Mouse (Mus musculus) midbrain, embryonic 10.5 days (tissue): ENCODE data around the gene Rsbn1. TPM values are rescaled to one million over a fixed set of nuclear protein-coding genes. Genes with fewer than 3 reads are reported as not detected.

Experiments
- DNase-seq: peaks from one replicate; pipeline ENCODE4 v3.0.0-alpha.2; 2017; ENCODE audit warnings: low spot score
- H3K27ac ChIP-seq: fragments of 300-500 bp; sonication (generic); replicated peaks from 2 replicates; pipeline ENCODE4 v1.5.1; 2016; ENCODE audit warnings: mild to moderate bottlenecking
- H3K27me3 ChIP-seq: fragments of 300-500 bp; sonication (generic); 2 replicates; pipeline ENCODE4 v1.6.1; 2016; ENCODE audit warnings: low read depth, mild to moderate bottlenecking; ENCODE audit not compliant: poor library complexity, severe bottlenecking
- H3K36me3 ChIP-seq: fragments of 300-500 bp; sonication (generic); 2 replicates; pipeline ENCODE4 v1.6.1; 2016; ENCODE audit warnings: mild to moderate bottlenecking, moderate library complexity
- H3K4me1 ChIP-seq: fragments of 300-500 bp; sonication (generic); 2 replicates; pipeline ENCODE4 v1.6.1; 2016
- H3K4me3 ChIP-seq: fragments of 300-500 bp; sonication (generic); 2 replicates; pipeline ENCODE4 v1.5.1; 2016; ENCODE audit warnings: mild to moderate bottlenecking, moderate library complexity
- H3K9me3 ChIP-seq: fragments of 300-500 bp; sonication (generic); replicated peaks from 2 replicates; pipeline ENCODE4 v1.6.1; 2016; ENCODE audit warnings: mild to moderate bottlenecking
- WGBS: fragments of 180-500 bp; shearing (Covaris S2); methylation state at CpG from one replicate; pipeline ENCODE4 v1.1.7; 2016; 5-methylcytosine and 5-hydroxymethylcytosine counted together
- polyA plus RNA-seq: library from polyadenylated mRNA; unstranded; fragments of >200 nt; fragmentation: Nextera tagmentation; extraction: Ambion mirVana; gene quantifications from 2 replicates; pipeline ENCODE4 v1.2.1, GENCODE M21; 2016

The Rsbn1 gene
- polyA plus RNA-seq: 14.5 and 15.9 TPM in 2 replicates

DNA sequence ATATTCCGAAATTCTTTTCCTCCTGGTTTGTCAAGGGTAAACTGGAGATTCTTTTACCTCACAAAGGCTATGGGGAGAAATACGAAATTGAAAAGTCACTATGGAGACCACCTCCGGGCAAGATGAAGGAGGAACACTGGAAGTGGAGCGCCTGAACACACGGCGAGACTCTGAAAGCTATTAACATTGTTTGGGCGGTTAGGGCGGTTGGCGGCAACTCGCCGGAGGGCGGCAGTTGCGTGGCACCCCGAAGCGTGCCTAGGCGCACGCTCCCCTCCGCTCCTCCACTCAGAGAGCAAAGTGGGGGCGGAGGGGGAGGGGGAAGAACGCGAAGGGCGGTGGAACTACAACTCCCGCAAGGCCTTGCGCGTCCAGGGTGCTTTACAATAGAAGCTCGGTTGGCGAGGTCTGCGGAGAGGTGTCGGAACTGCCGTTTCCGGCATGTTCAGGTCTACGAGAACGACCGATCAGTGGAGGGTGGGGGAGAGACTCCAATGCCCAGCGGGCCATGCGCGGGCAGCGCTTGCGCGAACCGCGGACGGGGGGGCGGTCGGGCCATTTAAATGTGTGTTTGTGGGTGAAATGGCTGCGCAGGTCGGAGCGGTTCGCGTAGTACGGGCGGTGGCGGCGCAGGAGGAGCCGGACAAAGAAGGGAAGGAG is at the start of gene Rsbn1:
TSS of gene Rsbn1 (plus strand) at position 111 of the 660 bp plus-strand sequence.
- Histone ChIP-seq H3K36me3 (no peaks in the 10 kb centered on the region), H3K4me3 (peak within 1 kb of the TSS; percentile 98), H3K4me1 (peaks cover 26% of the 10 kb centered on the region), H3K27me3 (no peaks in the 10 kb centered on the region), H3K27ac (peak within 1 kb of the TSS; percentile 96), H3K9me3 (no peaks in the 10 kb centered on the region)
- peak; percentile 98 for DNase-seq
- under 1% methylated on average over 55 of the region's 55 CpGs for WGBS

DNA sequence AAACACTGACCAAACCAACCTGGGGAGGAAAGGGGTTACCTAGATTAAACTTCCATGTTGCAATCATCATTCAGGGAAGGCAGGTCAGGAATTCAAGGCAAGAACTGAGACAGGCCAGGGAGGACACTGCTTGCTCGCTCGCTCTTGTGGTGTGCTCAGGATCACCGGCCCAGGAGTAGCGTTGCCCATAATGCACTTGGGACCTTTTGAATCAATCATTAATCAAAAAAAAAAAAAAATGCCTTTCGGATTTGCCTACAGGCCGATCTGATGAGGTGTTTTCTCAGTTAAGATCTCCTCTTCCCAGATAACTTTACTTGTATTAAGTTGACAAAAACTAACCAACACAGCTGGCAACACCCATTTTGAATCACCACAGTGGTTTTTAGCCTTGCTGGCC is 49.7 kb upstream of the Rsbn1 start:
- Histone ChIP-seq H3K9me3 (no peaks in the 10 kb centered on the region), H3K27me3 (no peaks in the 10 kb centered on the region), H3K4me3 (no peak overlapping the region), H3K4me1 (no peaks in the 10 kb centered on the region), H3K27ac (no peak overlapping the region), H3K36me3 (no peaks in the 10 kb centered on the region)
- DNase-seq: no peak
- 95% methylated on average over 6 of the region's 6 CpGs for WGBS

DNA sequence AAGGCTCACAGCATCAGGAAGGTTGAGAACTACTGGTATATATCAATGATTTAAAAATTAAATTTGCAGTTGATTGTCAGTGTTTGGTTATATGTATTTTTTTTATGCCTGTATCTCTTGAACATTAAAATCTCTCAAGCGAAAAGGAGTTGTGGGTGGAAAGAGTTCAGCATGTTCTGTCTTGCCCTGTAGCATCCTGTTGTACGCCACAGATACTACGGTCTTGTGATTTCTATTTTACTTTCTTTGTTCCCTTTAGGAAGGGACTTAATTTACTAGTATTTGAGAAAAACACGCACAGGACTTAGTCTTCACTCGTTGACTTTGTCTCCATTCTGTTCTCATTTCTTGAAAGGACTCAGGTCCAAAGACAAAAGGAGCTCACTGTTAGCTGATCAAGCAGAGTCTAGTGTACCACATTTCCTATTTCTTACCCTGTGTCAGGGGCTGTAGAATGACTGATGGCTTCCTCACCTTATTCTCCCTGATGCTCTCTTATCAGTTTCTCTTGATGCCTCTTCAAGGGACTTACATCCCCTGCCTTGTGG is 46.4 kb upstream of the Rsbn1 start:
- Histone ChIP-seq H3K27me3 (no peaks in the 10 kb centered on the region), H3K27ac (no peak overlapping the region), H3K4me1 (no peaks in the 10 kb centered on the region), H3K4me3 (no peak overlapping the region), H3K9me3 (no peaks in the 10 kb centered on the region), H3K36me3 (no peaks in the 10 kb centered on the region)
- WGBS: 90% methylated on average over 5 of the region's 5 CpGs
- DNase-seq: no peak

- 92% methylated on average over 4 of the region's 4 CpGs for WGBS
- Histone ChIP-seq H3K36me3 (no peaks in the 10 kb centered on the region), H3K9me3 (no peaks in the 10 kb centered on the region), H3K27me3 (no peaks in the 10 kb centered on the region), H3K4me1 (no peaks in the 10 kb centered on the region), H3K27ac (no peak overlapping the region), H3K4me3 (no peak overlapping the region)
- no peak for DNase-seq
Measured at GRCm38 (mm10) chr3:103868008-103868407, 45.9 kb upstream of the Rsbn1 start.

DNA sequence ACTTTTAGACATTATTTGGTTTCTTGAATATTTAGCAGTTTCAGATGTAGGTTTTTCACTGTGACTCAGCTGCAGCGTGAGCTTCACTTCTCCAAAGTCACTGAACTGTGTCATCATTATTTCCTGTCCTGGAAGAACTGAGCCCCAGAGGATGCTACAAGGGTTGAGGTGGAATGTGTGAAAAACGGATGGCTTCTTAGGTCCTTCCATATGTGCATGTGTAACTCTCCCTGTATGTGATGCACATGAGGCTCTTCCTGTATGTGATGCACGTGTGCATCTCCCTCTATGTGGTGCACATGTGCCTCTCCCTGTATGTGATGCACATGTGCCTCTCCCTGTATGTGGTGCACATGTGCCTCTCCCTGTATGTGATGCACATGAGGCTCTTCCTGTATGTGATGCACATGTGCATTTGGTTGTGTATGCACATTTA is 41.2 kb upstream of the Rsbn1 start:
- DNase-seq: no peak
- no peak overlapping the region for H3K4me3 ChIP-seq
- H3K9me3 ChIP-seq: no peaks in the 10 kb centered on the region
- 71% methylated on average over 3 of the region's 3 CpGs for WGBS
- no peaks in the 10 kb centered on the region for H3K4me1 ChIP-seq
- no peak overlapping the region for H3K27ac ChIP-seq
- no peaks in the 10 kb centered on the region for H3K27me3 ChIP-seq
- H3K36me3 ChIP-seq: no peaks in the 10 kb centered on the region

DNA sequence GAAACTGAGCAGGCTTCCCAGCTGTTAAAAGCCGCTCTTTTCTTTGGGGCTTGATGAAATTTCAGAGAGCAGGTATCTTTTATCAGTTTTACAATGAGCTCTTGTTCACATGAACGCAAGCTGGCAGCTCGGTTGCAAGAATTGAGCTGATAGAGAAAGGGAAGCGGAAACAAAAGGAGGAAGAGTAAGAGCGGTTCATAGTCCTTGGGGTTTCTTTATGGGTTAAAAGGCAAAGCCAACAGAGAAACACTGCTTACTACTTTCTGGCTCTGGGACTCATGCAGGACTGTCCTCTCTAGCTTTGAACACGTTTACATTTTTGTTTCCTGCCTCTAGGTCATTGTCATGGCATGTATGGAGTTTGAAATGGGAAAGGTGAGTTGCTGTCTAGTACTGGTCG is 39.6 kb upstream of the Rsbn1 start:
- H3K27ac ChIP-seq: no peak overlapping the region
- no peak for DNase-seq
- no peaks in the 10 kb centered on the region for H3K36me3 ChIP-seq
- no peaks in the 10 kb centered on the region for H3K9me3 ChIP-seq
- 78% methylated on average over 7 of the region's 7 CpGs for WGBS
- H3K4me3 ChIP-seq: no peak overlapping the region
- H3K4me1 ChIP-seq: no peaks in the 10 kb centered on the region
- no peaks in the 10 kb centered on the region for H3K27me3 ChIP-seq

- DNase-seq: no peak
- 85% methylated on average over 11 of the region's 11 CpGs for WGBS
- H3K36me3 ChIP-seq: no peaks in the 10 kb centered on the region
- no peaks in the 10 kb centered on the region for H3K27me3 ChIP-seq
- no peak overlapping the region for H3K27ac ChIP-seq
- no peaks in the 10 kb centered on the region for H3K4me1 ChIP-seq
- no peak overlapping the region for H3K4me3 ChIP-seq
- no peaks in the 10 kb centered on the region for H3K9me3 ChIP-seq
Measured at GRCm38 (mm10) chr3:103885946-103886345, 28.0 kb upstream of the Rsbn1 start.

GRCm38 (mm10) chr3:103887581-103887980 is 26.3 kb upstream of the Rsbn1 start:
- H3K27me3 ChIP-seq: no peaks in the 10 kb centered on the region
- no peak overlapping the region for H3K27ac ChIP-seq
- WGBS: 31% methylated on average over 3 of the region's 3 CpGs
- DNase-seq: no peak
- H3K4me3 ChIP-seq: no peak overlapping the region
- H3K9me3 ChIP-seq: no peaks in the 10 kb centered on the region
- no peaks in the 10 kb centered on the region for H3K36me3 ChIP-seq
- H3K4me1 ChIP-seq: no peaks in the 10 kb centered on the region

GRCm38 (mm10) chr3:103893374-103893773 is 20.5 kb upstream of the Rsbn1 start:
- no peaks in the 10 kb centered on the region for H3K9me3 ChIP-seq
- H3K36me3 ChIP-seq: no peaks in the 10 kb centered on the region
- no peak for DNase-seq
- no peak overlapping the region for H3K4me3 ChIP-seq
- H3K27me3 ChIP-seq: no peaks in the 10 kb centered on the region
- WGBS: 88% methylated on average over 3 of the region's 3 CpGs
- no peak overlapping the region for H3K27ac ChIP-seq
- H3K4me1 ChIP-seq: no peaks in the 10 kb centered on the region

DNA sequence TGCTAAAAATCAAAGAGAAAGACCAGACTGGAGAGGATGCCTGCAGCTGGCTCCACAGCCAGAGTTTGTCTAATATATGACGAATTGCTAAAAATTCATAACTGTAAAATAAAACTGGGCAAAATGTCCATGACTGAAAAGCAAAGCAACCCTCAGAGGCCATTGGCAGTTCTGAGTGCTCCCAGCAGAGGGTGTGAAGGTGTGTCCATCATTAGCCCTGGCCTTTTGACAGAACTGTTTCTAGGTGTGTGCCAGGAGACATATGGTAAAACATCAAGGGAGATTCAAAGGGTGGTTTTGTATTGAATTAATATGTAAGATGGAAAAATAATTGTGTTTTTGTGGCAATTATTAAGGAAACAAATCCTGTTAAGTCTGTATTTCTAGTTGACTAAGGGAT is 9.2 kb upstream of the Rsbn1 start:
- H3K36me3 ChIP-seq: no peaks in the 10 kb centered on the region
- DNase-seq: no peak
- H3K27me3 ChIP-seq: no peaks in the 10 kb centered on the region
- no peaks in the 10 kb centered on the region for H3K4me1 ChIP-seq
- H3K9me3 ChIP-seq: no peaks in the 10 kb centered on the region
- H3K27ac ChIP-seq: no peak overlapping the region
- H3K4me3 ChIP-seq: no peak overlapping the region
- 80% methylated on average over 1 of the region's 1 CpGs for WGBS

DNA sequence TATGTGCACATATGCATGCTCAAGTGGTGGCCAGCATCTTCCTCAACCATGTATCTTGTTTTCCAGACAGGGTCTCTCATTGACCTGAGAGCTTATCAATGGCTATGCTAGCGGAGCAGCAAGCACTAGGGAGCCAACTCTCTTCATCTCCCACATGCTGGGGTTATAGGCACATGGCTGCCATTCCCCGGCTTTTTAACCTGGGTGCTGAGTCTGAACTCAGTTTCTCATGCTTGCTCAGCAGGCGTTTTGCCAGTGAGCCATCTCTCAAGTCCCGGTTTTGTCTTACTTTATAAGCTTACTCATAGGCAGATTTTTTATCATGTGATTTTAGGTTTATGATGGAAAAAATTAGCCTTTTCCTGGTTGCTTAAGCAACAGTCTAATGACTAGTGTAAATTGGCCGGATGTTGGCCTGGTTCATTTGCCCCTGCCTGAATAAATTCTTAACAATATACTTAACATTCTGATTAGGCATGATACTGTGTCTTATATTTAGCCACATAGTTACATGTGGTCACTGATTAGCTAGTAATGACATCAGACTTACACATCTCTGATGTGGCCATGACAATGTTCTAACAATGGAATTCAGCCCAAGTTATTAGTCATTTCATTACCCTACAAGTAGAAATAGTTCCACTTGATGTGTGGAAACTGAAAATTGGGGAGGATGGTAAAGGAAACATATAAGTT is 6.4 kb upstream of the Rsbn1 start:
- no peak overlapping the region for H3K27ac ChIP-seq

DNA sequence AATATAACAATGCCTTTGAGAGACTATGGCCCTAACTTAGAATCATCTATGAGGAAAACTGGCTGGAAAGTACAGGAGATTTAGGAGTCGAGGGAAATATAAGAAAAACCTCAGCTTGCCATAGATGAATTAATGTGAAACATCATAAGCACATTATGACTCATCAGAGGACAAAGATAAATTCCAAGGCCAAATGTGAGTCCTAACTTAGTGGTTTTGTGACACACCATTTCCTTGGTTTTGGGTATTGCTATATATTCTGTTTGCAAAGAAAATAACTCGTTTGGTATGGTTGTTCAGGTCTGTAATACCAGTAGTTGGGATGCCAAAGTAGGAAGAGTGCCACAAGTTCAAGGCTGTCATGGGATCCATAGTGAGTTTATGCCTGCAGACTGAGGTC is 5.1 kb upstream of the Rsbn1 start:
- Histone ChIP-seq H3K27me3 (no peaks in the 10 kb centered on the region), H3K9me3 (no peaks in the 10 kb centered on the region), H3K4me1 (peaks cover 7% of the 10 kb centered on the region; the same call in 1 of the 2 replicates), H3K27ac (no peak overlapping the region), H3K36me3 (no peaks in the 10 kb centered on the region), H3K4me3 (no peak overlapping the region)
- DNase-seq: no peak
- 84% methylated on average over 2 of the region's 2 CpGs for WGBS

More for the DNA sequence above, 6.4 kb upstream of the Rsbn1 start:
- Histone ChIP-seq H3K9me3 (no peaks in the 10 kb centered on the region), H3K36me3 (no peaks in the 10 kb centered on the region), H3K27me3 (no peaks in the 10 kb centered on the region), H3K4me1 (no peaks in the 10 kb centered on the region), H3K4me3 (no peak overlapping the region)
- WGBS: 77% methylated on average over 5 of the region's 5 CpGs
- DNase-seq: no peak

- Histone ChIP-seq H3K27ac (peak overlapping the region; percentile 96), H3K4me1 (peaks cover 26% of the 10 kb centered on the region), H3K4me3 (peak overlapping the region; percentile 98), H3K36me3 (no peaks in the 10 kb centered on the region), H3K27me3 (no peaks in the 10 kb centered on the region), H3K9me3 (no peaks in the 10 kb centered on the region)
- 9% methylated on average over 11 of the region's 11 CpGs for WGBS
- no peak for DNase-seq
Measured at GRCm38 (mm10) chr3:103913451-103913961, 414 bp upstream of the Rsbn1 start.
